ENCODE assay signal across 8 mouse cellular contexts in the genomic region with DNA sequence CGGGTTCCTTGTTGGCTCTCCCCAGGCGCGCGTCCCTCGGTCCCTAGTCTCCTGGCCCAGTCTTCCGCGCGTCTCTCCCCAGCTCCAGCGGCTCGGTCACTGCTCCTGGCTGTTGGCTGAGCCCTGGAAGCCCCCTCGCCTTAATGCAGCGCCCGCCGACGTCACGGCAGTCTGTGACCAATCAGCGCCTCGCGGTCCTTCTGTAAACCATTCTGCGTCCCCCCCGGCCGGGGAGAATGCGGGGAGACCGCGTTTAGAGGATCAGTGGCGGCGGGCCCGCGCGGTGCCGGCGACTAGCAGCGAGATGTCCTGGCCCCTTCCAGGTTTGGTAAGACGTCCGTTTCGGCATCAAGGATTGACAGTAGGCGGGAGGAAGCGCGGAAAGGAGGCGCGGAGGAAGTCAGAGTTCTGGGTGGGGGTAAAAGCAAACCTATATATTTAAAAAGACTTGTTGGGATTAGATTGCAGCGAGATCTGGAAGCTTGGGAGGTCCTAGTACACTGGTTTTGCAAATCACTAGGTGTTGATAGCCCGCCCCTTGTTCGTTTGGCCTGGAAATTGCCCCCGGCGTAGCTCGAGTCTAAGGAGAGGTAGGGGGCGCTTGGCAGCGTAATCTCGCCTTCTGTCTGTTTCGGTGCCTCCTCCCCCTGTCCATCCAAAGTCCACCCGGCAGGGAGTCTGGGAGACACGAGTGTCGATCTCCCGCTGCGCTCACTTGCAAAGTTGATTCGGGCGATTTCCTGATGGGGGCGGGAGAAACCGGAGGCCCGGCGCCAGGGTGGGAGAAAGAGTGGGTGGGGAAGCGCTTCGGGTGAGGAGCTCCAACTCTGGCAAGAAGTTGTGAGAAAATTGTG. TPM values are rescaled to one million over a fixed set of nuclear protein-coding genes. Genes with fewer than 3 reads are reported as not detected.
DNase-seq lines count a peak whose midpoint lies in the region; ATAC-seq and TF ChIP-seq lines count a peak whose summit lies in the region.

A gene (minus strand): TSS at position 115 of the 854 bp plus-strand sequence.

- H3K4me2 ChIP-seq in forebrain, embryonic 11.5 days (ENCODE audit: low read depth, low read length, severe bottlenecking), result peak within 1 kb of the TSS; percentile 93
- peak within 1 kb of the TSS; percentile 71 for H3K4me2 ChIP-seq in midbrain, embryonic 13.5 days (replicated peaks)

- H3K27me3 ChIP-seq in forebrain, embryonic 11.5 days (ENCODE audit: control insufficient read depth, insufficient read depth, low read length), result peaks cover 99% of the 10 kb centered on the region
- H3K27me3 ChIP-seq in midbrain, embryonic 13.5 days, result peaks cover 100% of the 10 kb centered on the region

- no peaks in the 10 kb centered on the region; the same call in 1 of the 2 replicates for H3K9me3 ChIP-seq in forebrain, embryonic 11.5 days (ENCODE audit: control insufficient read depth, low read length)
- no peaks in the 10 kb centered on the region for H3K9me3 ChIP-seq in midbrain, embryonic 13.5 days

- under 1% methylated on average over 64 of the region's 64 CpGs for WGBS in forebrain, embryonic 11.5 days
- WGBS in midbrain, embryonic 13.5 days, result under 1% methylated on average over 64 of the region's 64 CpGs

- H3K36me3 ChIP-seq in forebrain, embryonic 11.5 days (ENCODE audit: control insufficient read depth, insufficient read depth, low read length), result no peaks in the 10 kb centered on the region
- no peaks in the 10 kb centered on the region for H3K36me3 ChIP-seq in midbrain, embryonic 13.5 days

- no peak within 1 kb of the TSS for H3K27ac ChIP-seq in bone marrow macrophage, adult 2 months (ENCODE audit: insufficient read depth, low read depth, low read length)
- H3K27ac ChIP-seq in forebrain, embryonic 11.5 days (ENCODE audit: low read depth, low read length), result no peak within 1 kb of the TSS
- H3K27ac ChIP-seq in midbrain, embryonic 13.5 days, result peak within 1 kb of the TSS; percentile 91

- no peak for TF ChIP-seq POLR2A in bone marrow macrophage, adult 2 months (IDR thresholded peaks at IDR 0.05; ENCODE audit: borderline replicate concordance, low read depth, low read length)

- ATAC-seq in forebrain, embryonic 11.5 days (replicated peaks; ENCODE audit: low FRiP score), result peak; percentile 85
- ATAC-seq in midbrain, embryonic 13.5 days, result peak; percentile 92

- peak; percentile 90 for DNase-seq in heart, adult 11 months
- no peak for DNase-seq in heart, postnatal 4 days
- DNase-seq in forebrain, embryonic 11.5 days (ENCODE audit: low spot score), result peak; percentile 89
- peak; percentile 86 for DNase-seq in kidney, adult 18-20 months
- no peak for DNase-seq in right cerebral cortex, postnatal 25 days
- DNase-seq in gastrocnemius, adult 8-10 months (ENCODE audit: low spot score in 2 of 2), result no peak

- peak within 1 kb of the TSS; percentile 49 for H3K9ac ChIP-seq in forebrain, embryonic 11.5 days (ENCODE audit: low read length)
- H3K9ac ChIP-seq in midbrain, embryonic 13.5 days (replicated peaks), result peak within 1 kb of the TSS; percentile 89

- H3K4me1 ChIP-seq in bone marrow macrophage, adult 2 months (ENCODE audit: control insufficient read depth, insufficient read depth, low read length), result peaks cover 4% of the 10 kb centered on the region; the same call in 1 of the 2 replicates
- peaks cover 19% of the 10 kb centered on the region; the same call in 1 of the 2 replicates for H3K4me1 ChIP-seq in forebrain, embryonic 11.5 days (replicated peaks; ENCODE audit: control insufficient read depth, insufficient read depth, low read length)
- peaks cover 55% of the 10 kb centered on the region for H3K4me1 ChIP-seq in midbrain, embryonic 13.5 days (replicated peaks)

- no peak for TF ChIP-seq CTCF in bone marrow macrophage, adult 2 months (IDR thresholded peaks at IDR 0.05; ENCODE audit: low read depth, low read length)

- H3K4me3 ChIP-seq in bone marrow macrophage, adult 2 months (ENCODE audit: insufficient read depth, low read length), result peak within 1 kb of the TSS; percentile 38
- H3K4me3 ChIP-seq in forebrain, embryonic 11.5 days (ENCODE audit: low read depth, low read length), result peak within 1 kb of the TSS; percentile 45
- peak within 1 kb of the TSS; percentile 61 for H3K4me3 ChIP-seq in midbrain, embryonic 13.5 days (replicated peaks)

RNA-seq across cellular contexts. Expression of the gene that starts here (rescaled TPM):
- total RNA-seq in heart, postnatal 4 days (2021), result not detected
- not detected in 2 replicates for polyA plus RNA-seq in bone marrow macrophage, adult 2 months (2012; ENCODE audit: insufficient read depth, insufficient read length, missing spikeins)
- polyA plus RNA-seq in forebrain, embryonic 11.5 days (2014; fragmentation: Nextera tagmentation; extraction: Ambion mirVana), result 9.4 and 10.9 TPM in 2 replicates
- polyA plus RNA-seq in midbrain, embryonic 13.5 days (2015; fragmentation: Nextera tagmentation; extraction: Ambion mirVana), result 57.5 and 62.7 TPM in 2 replicates
- total RNA-seq in gastrocnemius, adult 8-10 months (2022), result not detected

Comparison
In these comparisons a context has a peak if more than half of its experiments do, and no peak if none do; other contexts are left out.
1. RNA of the gene that starts here (polyA plus RNA-seq): 57.5 to 62.7 TPM in midbrain, embryonic 13.5 days and 9.4 to 10.9 TPM in forebrain, embryonic 11.5 days; not detected in bone marrow macrophage, adult 2 months; every median in the first group is over 10 times any median in the second.
2. DNase-seq: peak in heart, adult 11 months (single experiment), forebrain, embryonic 11.5 days (single experiment) and kidney, adult 18-20 months (single experiment); none in heart, postnatal 4 days (single experiment), right cerebral cortex, postnatal 25 days (single experiment) and gastrocnemius, adult 8-10 months (0 of 2).
3. Peak in every context shown above with its lines, with median percentiles within 50 percentile points of each other: H3K4me3 ChIP-seq.